Mouse (Mus musculus): ENCODE measurements at regions not wholly inside any gene's neighbourhood (a gene's known extent, or its start where the extent isn't known, plus 50 kb on each side); places are given as distances from the start of the nearest gene placed in this dataset.

- TF ChIP-seq CTCF (IDR thresholded peaks at IDR 0.05; ENCODE audit: control insufficient read depth, insufficient read depth, insufficient read length) (no peak), MYOD1 (IDR thresholded peaks at IDR 0.05; ENCODE audit: control insufficient read depth, insufficient read length, low read depth) (no peak)
Measured at GRCm38 (mm10) chr10:51911066-51911691, 111.1 kb upstream of the Vgll2 start.

All from C2C12 (cell line).